Mouse (Mus musculus) megakaryocyte, embryonic 14.5 days (primary cell): ENCODE measurements at regions not wholly inside any gene's neighbourhood (a gene's known extent, or its start where the extent isn't known, plus 50 kb on each side); places are given as distances from the start of the nearest gene placed in this dataset.

Experiments
- H3K27me3 ChIP-seq: replicated peaks from 2 replicates; pipeline ENCODE3; 2012; ENCODE audit warnings: inconsistent platforms
- H3K36me3 ChIP-seq: replicated peaks from 2 replicates; pipeline ENCODE3; 2012; ENCODE audit warnings: low read length, inconsistent platforms, mixed read lengths
- H3K4me1 ChIP-seq: 2 replicates; pipeline ENCODE4 v1.6.1; 2012; ENCODE audit warnings: inconsistent platforms
- H3K4me3 ChIP-seq: replicated peaks from 2 replicates; pipeline ENCODE3; 2012; ENCODE audit warnings: moderate library complexity, mild to moderate bottlenecking, inconsistent platforms
- H3K9me3 ChIP-seq: 2 replicates; pipeline ENCODE4 v1.6.1; 2012; ENCODE audit warnings: inconsistent platforms
- FLI1 ChIP-seq: IDR thresholded peaks from 2 replicates; pipeline ENCODE4 v1.6.1; 2012; ENCODE audit warnings: low read length, inconsistent platforms, mixed read lengths
- GATA1 ChIP-seq: IDR thresholded peaks from 3 replicates; pipeline ENCODE4 v1.6.1; 2012; ENCODE audit warnings: mixed read lengths, low read length, inconsistent platforms, borderline replicate concordance

DNA sequence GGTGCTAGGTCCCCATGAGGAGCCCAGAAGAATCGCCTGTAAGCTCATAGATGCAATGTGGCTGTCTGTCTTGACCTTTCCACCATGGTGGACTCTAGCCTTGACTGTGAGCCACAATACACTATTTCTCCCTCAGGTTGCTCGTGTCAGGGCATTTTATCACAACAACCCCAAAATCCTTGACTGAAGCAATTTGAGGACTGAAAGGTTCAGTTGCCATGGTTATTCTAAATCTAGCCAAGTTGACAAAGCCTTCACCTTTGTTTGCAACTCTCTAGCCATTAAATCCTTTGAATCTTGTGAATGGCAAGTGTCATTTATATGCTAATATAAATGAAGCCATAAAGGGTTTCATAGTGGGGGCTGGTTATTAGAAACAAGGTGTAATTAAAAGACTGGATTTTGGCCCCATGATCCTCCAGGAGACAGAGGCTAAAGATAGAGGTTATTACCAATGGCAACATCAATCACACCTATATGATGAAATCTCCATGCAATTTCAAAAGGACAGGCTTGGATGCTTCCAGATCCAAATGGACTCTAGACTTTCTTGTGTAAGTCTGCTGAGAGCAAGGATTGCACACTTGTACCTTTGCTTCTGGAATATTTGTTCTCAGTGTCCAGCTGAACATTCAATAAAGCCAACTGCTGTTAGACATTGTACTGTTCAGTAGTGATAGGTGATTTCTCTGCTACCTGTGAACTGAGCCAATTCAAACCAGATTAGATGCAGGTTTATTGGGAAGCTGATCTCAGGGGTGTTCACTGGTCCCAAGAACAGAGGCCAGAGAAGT lies 59.5 kb upstream of the Mocs1 start:
- H3K9me3 ChIP-seq = 0 out of 2 replicates have a peak, but pooled peaks cover 6% of the 10 kb centered on the region
- no peaks in the 10 kb centered on the region for H3K27me3 ChIP-seq
- H3K4me3 ChIP-seq = no peak overlapping the region
- H3K36me3 ChIP-seq = no peaks in the 10 kb centered on the region
- no peak for TF ChIP-seq GATA1
- no peak for TF ChIP-seq FLI1
- no peaks in the 10 kb centered on the region for H3K4me1 ChIP-seq

- TF ChIP-seq FLI1 (no peak), GATA1 (no peak)
- peaks cover 14% of the 10 kb centered on the region for H3K9me3 ChIP-seq
- H3K4me3 ChIP-seq = no peak overlapping the region
- H3K4me1 ChIP-seq = no peaks in the 10 kb centered on the region
- no peaks in the 10 kb centered on the region for H3K36me3 ChIP-seq
- H3K27me3 ChIP-seq = no peaks in the 10 kb centered on the region
Observed at GRCm38 (mm10) chr17:49377626-49378025, 50.5 kb upstream of the Mocs1 start.
